Mouse (Mus musculus): ENCODE data around the gene Rassf3.

- TF ChIP-seq CTCF (IDR thresholded peaks at IDR 0.05; ENCODE audit: low read depth) (peak; percentile 65), EP300 (IDR thresholded peaks at IDR 0.05; ENCODE audit: low read depth) (peak; percentile 88)
Measured at GRCm38 (mm10) chr10:121500034-121500433, 23.9 kb upstream of the Rassf3 start.
